Mouse (Mus musculus) layer of hippocampus, adult 8-10 months (tissue): ENCODE data around the gene Sh3d21. TPM values are rescaled to one million over a fixed set of nuclear protein-coding genes. Genes with fewer than 3 reads are reported as not detected.
A peak's percentile ranks its signal among the peaks of the same experiment; 100 is the strongest.
"Not testable (repeated sequence)": the region's sequence is repeated elsewhere in the genome, so short reads cannot be mapped to it uniquely, and the experiment has no call there.

ENCODE experiments used
- DNase-seq, 2 experiments: peaks; one replicate each; pipeline ENCODE4 v3.0.0; 2022; ENCODE audit warnings: low spot score in 2 of 2
- total RNA-seq, 4 experiments: library from RNA; stranded (reverse); gene quantifications; 2 replicates each; pipeline ENCODE4 v1.2.4; 2022

The Sh3d21 gene
- 1 to 10 TPM in 3 of 4 experiments, under 1 TPM in 1; 0.68 to 1.3 (median 1.1) TPM for total RNA-seq

- no peak for DNase-seq
Observed at GRCm38 (mm10) chr4:126163067-126163659, at the start of gene Sh3d21. TSS of gene Sh3d21 (minus strand) at chr4:126163491.

DNA sequence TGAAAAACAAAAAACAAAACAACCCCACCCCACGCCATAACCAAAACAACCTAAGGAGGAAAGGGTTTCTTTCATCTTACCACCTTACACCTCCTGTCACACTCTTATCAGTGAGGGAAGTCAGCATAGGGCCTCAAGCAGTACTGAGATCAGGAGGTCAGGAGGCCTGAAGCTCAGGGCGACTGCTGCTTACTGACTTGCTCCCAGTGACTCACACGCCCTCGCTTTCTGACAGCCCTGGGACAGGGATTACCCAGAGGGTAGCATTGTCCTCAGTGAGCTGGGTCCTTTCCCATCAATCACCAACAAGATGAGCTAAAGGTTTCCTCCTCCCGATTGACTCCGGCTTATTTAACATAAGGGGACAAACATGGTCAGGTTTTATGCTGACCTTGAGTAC lies 43.8 kb upstream of the Sh3d21 start:
- DNase-seq = no peak

DNA sequence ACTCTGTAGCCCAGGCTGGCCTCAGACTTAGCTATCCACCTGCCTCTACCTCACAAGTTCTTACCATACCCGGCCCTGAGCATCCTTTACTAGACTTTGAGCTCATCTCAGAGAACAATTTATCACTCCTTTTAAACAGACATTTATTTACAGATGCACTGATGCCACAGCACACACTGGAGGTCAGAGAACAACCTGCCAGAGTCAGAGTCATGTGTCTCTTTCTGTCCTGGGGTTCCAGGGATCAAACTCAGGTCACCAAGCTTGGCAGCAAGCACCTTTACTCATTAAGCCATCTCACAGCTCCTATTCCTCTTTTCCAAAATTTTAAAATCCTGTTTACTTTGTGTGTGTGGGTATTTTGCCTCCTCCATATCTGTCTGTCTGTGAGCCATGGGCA lies 42.1 kb upstream of the Sh3d21 start:
- no peak for DNase-seq

DNA sequence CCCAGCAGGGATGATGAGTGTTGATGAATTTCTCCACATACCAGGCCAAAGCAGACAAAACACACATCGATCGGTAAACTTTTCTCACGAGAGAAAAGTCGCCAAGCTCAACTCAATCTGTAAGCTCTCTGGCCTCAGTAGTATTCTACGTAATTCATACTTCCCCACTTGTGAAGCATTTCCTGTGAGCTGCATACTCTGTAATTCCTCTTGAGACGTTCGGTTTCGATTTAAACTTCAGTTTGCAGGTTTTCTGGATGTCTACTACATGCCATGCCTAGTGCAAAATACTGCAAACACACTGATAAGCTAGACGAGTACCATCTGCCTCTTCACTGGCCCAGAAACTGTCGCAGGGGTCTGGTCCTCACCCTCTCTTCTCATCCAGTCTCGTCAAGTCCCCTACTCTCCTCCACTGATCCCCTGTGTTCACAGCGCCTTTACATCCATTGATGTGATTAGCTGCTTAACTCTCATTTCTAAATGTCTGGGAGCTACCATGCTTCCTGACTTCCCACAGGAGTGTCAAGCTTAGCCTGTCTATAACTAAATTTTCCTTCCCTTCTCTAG lies 41.5 kb upstream of the Sh3d21 start:
- no peak for DNase-seq

DNA sequence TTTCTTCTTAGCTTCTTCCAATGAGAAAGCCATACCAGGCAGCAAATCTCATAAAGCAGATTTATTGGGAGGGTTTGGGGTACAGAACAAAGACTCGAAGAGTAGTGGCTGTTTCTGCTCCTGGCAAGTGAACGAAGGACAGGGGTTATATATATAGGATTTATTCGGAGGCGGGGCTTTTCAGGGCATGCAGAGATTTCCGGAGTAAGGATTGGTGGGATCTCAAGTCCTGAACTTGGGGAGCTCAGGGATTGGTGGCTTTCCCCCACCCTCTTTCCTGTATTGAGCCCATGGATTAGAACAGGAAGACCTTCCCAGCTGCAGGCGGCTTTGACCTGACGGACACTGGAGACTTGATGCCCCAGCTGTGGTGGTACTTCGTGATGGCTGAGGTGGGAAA lies 40.7 kb upstream of the Sh3d21 start:
- no peak for DNase-seq

DNA sequence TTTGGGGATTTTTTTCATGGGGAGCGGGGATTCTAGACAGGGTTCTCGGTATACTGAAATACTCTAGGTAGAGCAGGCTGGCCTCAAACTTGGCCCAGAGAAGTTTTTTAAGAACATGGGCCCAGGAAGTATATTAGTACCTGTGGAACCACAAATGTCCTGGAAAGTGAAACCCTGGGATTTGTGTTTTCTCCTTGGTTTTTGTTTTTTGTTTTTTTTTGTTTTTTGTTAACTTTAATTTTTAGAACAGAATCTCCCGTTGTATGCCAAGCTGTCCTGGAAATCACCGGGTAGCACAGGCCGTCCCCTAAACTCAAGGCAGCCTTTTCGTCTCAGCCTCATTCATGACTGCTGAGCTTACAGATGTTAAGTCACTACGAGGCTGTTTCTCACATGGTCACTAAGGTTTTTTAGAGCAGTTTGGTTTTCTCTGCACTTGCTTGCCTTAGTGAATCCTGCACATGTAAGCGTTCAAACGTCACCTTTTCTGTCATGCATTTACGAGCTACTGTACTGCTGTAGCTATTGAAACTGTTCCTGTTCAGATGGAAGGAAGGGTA lies 40.1 kb upstream of the Sh3d21 start:
- DNase-seq = no peak

- DNase-seq = peak; percentile 98 to 99
Observed at GRCm38 (mm10) chr4:126202303-126203181, 39.3 kb upstream of the Sh3d21 start, which contains the start of gene Thrap3. TSS of gene Thrap3 (minus strand) at chr4:126202760.

- DNase-seq = peak in 1 of 2 experiments; percentile 24
Observed at GRCm38 (mm10) chr4:126201514-126202302, 38.4 kb upstream of the Sh3d21 start.

GRCm38 (mm10) chr4:126200656-126201055 lies 37.4 kb upstream of the Sh3d21 start:
- no peak for DNase-seq

- DNase-seq = no peak
Observed at GRCm38 (mm10) chr4:126200036-126200435, 36.7 kb upstream of the Sh3d21 start.

GRCm38 (mm10) chr4:126199556-126199955 lies 36.3 kb upstream of the Sh3d21 start:
- no peak for DNase-seq

DNA sequence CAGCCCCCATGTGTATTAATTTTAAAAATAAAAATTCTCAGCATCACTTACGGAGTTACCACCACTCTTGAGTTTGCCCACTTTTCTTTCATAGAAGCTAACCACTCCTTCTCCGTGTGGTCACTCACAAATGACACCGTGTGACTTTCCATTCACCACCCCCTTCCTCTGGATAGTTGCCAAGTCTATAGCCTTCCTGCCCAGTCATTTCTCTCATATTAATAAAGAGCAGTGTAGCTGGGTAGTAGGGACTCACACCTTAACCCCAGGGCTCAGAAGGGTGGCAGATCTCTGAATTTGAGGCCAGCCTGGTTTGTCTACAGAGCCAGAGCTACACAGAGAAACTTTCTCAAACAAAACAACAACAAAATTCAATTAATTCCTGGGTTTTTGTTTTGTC lies 34.2 kb upstream of the Sh3d21 start:
- DNase-seq = no peak

GRCm38 (mm10) chr4:126194916-126195315 lies 31.6 kb upstream of the Sh3d21 start:
- DNase-seq = no peak

- DNase-seq = no peak
Observed at GRCm38 (mm10) chr4:126194216-126194615, 30.9 kb upstream of the Sh3d21 start.

DNA sequence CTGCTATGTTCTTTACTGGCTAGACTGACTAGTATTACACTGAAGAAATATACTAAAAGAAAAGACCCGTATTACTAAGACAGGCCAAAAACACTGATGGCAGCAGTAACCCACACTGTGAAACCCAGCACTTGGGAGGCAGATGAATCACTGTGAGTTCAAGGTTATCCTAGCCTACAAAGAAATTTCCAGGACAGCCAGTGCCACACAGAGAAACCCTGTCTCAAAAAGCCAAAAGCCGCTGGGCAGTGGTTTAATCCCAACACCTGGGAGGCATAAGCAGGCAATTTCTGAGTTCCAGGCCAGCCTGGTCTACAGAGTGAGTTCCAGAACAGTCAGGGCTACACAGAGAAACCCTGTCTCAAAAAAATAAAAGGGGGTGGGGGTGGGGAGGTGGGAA lies 27.3 kb upstream of the Sh3d21 start:
- DNase-seq = no peak

- DNase-seq = no peak
Observed at GRCm38 (mm10) chr4:126187096-126187495, 23.8 kb upstream of the Sh3d21 start.

GRCm38 (mm10) chr4:126183034-126183433 lies 19.7 kb upstream of the Sh3d21 start:
- DNase-seq = no peak

GRCm38 (mm10) chr4:126181170-126181957 lies 18.1 kb upstream of the Sh3d21 start:
- DNase-seq = peak in 1 of 2 experiments; percentile 31

- DNase-seq = not testable (repeated sequence)
Observed at GRCm38 (mm10) chr4:126175980-126176379, 12.7 kb upstream of the Sh3d21 start.

- no peak for DNase-seq
Observed at GRCm38 (mm10) chr4:126173800-126174199, 10.5 kb upstream of the Sh3d21 start.
